Mouse (Mus musculus) gastrocnemius, adult 18-20 months (tissue): ENCODE results near the gene Fcer1g. TPM values are rescaled to one million over a fixed set of nuclear protein-coding genes. Genes with fewer than 3 reads are reported as not detected.
A peak's percentile ranks its signal among the peaks of the same experiment; 100 is the strongest.

Source experiments
- DNase-seq: peaks from one replicate; pipeline ENCODE4 v3.0.0; 2021; ENCODE audit warnings: low spot score
- total RNA-seq, 2 experiments: library from RNA; stranded (reverse); gene quantifications; 2 replicates each; pipeline ENCODE4 v1.2.3; 2021

The Fcer1g gene
- total RNA-seq, 2 experiments from 2014 or later: 2.2 to 4.9 TPM

GRCm38 (mm10) chr1:171187851-171188700 lies 46.1 kb downstream of the Fcer1g start:
- DNase-seq: no peak

- no peak for DNase-seq
Observed at GRCm38 (mm10) chr1:171185655-171186054, 48.5 kb downstream of the Fcer1g start.

- DNase-seq: peak; percentile 50
Observed at GRCm38 (mm10) chr1:171184314-171184713, 49.9 kb downstream of the Fcer1g start.

GRCm38 (mm10) chr1:171183620-171184019 lies 50.5 kb downstream of the Fcer1g start:
- peak; percentile 61 for DNase-seq

GRCm38 (mm10) chr1:171183025-171183424 lies 51.1 kb downstream of the Fcer1g start:
- no peak for DNase-seq

Other genes with a start within 250 kb of the Fcer1g start
- gene Fcgr4, start 215.4 kb downstream of the Fcer1g start, total RNA-seq: not detected
- gene Fcgr3, start 169.4 kb downstream of the Fcer1g start, total RNA-seq: 1 to 10 TPM; 1.8 to 4.4 TPM
- gene Cfap126, start 120.4 kb downstream of the Fcer1g start, total RNA-seq: 1 to 10 TPM; 1.2 to 2.0 TPM
- 100 to 1,000 TPM; 667 to 772 TPM for gene Sdhc, start 83.8 kb downstream of the Fcer1g start, total RNA-seq
- gene Mpz, start 83.7 kb downstream of the Fcer1g start, total RNA-seq: 10 to 100 TPM; 28.7 to 29.5 TPM
- gene Pcp4l1, start 38.1 kb downstream of the Fcer1g start, total RNA-seq: 100 to 1,000 TPM in 1 of 2 experiments, 10 to 100 TPM in 1; 36.1 to 133 TPM
- not detected for gene Nr1i3, start 20.4 kb downstream of the Fcer1g start, total RNA-seq
- 10 to 100 TPM; 47.6 to 51.7 TPM for gene Tomm40l, start 11.9 kb downstream of the Fcer1g start, total RNA-seq
- gene Apoa2, start 9.3 kb downstream of the Fcer1g start, total RNA-seq: 1 to 10 TPM in 1 of 2 experiments, not detected in 1; 7.5 TPM
- under 1 TPM; 0.48 to 0.90 TPM for gene Adamts4, start 16.1 kb upstream of the Fcer1g start, total RNA-seq
- 100 to 1,000 TPM; 804 to 821 TPM for gene Ndufs2, start 17.0 kb upstream of the Fcer1g start, total RNA-seq
- 10 to 100 TPM; 12.0 to 13.0 TPM for gene B4galt3, start 36.0 kb upstream of the Fcer1g start, total RNA-seq
- 1 to 10 TPM; 7.8 to 7.9 TPM for gene Ppox, start 46.8 kb upstream of the Fcer1g start, total RNA-seq
- gene Usp21, start 53.6 kb upstream of the Fcer1g start, total RNA-seq: 10 to 100 TPM; 15.1 to 19.3 TPM
- gene Ufc1, start 60.7 kb upstream of the Fcer1g start, total RNA-seq: 10 to 100 TPM; 85.7 to 96.8 TPM
- gene Dedd, start 94.8 kb upstream of the Fcer1g start, total RNA-seq: 10 to 100 TPM; 28.1 to 35.8 TPM
- gene Nit1, start 111.3 kb upstream of the Fcer1g start, total RNA-seq: 10 to 100 TPM; 26.0 to 28.9 TPM
- 100 to 1,000 TPM; 110 to 128 TPM for gene Pfdn2, start 111.3 kb upstream of the Fcer1g start, total RNA-seq
- gene Klhdc9, start 126.4 kb upstream of the Fcer1g start, total RNA-seq: not detected
- gene Nectin4, start 135.7 kb upstream of the Fcer1g start, total RNA-seq: not detected
- gene Arhgap30, start 154.6 kb upstream of the Fcer1g start, total RNA-seq: under 1 TPM; 0.53 to 0.90 TPM
- 10 to 100 TPM; 24.7 to 26.1 TPM for gene Usf1, start 176.9 kb upstream of the Fcer1g start, total RNA-seq
- gene Tstd1, start 184.5 kb upstream of the Fcer1g start, total RNA-seq: under 1 TPM; 0.48 to 0.93 TPM
- 1 to 10 TPM; 3.7 to 7.0 TPM for gene F11r, start 203.2 kb upstream of the Fcer1g start, total RNA-seq